Mouse (Mus musculus): ENCODE data around the gene Kcnip4. TPM values are rescaled to one million over a fixed set of nuclear protein-coding genes. Genes with fewer than 3 reads are reported as not detected.

Gene Kcnip4
- total RNA-seq (2021), result 10 to 100 TPM; 61.0 to 62.2 TPM

GRCm38 (mm10) chr5:49524394-49525241, at the start of gene Kcnip4:
Gene Kcnip4 (minus strand): TSS chr5:49524907.
- intact Hi-C loops (cut with DNase I), result loop anchor here (2.0 to 5.0 kb wide), 3 partner anchors 126 to 438 kb away; no protein-coding TSS in a partner anchor

GRCm38 (mm10) chr5:49571876-49572275, 47.2 kb upstream of the Kcnip4 start:
- intact Hi-C loops (cut with DNase I), result no loop called here
- no peak for DNase-seq (ENCODE audit: low spot score in 2 of 2)

More at GRCm38 (mm10) chr5:49524394-49525241, at the start of gene Kcnip4:
- DNase-seq (ENCODE audit: low spot score in 2 of 2), result peak; percentile 86 to 87

GRCm38 (mm10) chr5:49563751-49564150, 39.0 kb upstream of the Kcnip4 start:
- no peak for DNase-seq (ENCODE audit: low spot score in 2 of 2)
- intact Hi-C loops (cut with DNase I), result no loop called here

GRCm38 (mm10) chr5:49557436-49557835, 32.7 kb upstream of the Kcnip4 start:
- no peak for DNase-seq (ENCODE audit: low spot score in 2 of 2)
- intact Hi-C loops (cut with DNase I), result loop anchor here (5.0 kb wide), 1 partner anchor 80 kb away; no protein-coding TSS in a partner anchor

- peak; percentile 69 to 94 for DNase-seq (ENCODE audit: low spot score in 2 of 2)
- intact Hi-C loops (cut with DNase I), result no loop called here
Observed at GRCm38 (mm10) chr5:49547884-49548283, 23.2 kb upstream of the Kcnip4 start.

- no peak for DNase-seq (ENCODE audit: low spot score in 2 of 2)
- intact Hi-C loops (cut with DNase I), result no loop called here
Observed at GRCm38 (mm10) chr5:49529362-49529761, 4.7 kb upstream of the Kcnip4 start.

GRCm38 (mm10) chr5:49525242-49525612, 520 bp upstream of the Kcnip4 start:
- peak in 1 of 2 experiments; percentile 33 for DNase-seq (ENCODE audit: low spot score in 2 of 2)
- intact Hi-C loops (cut with DNase I), result loop anchor here (2.0 kb wide), 1 partner anchor 126 kb away; no protein-coding TSS in a partner anchor

- intact Hi-C loops (cut with DNase I), result loop anchor here (2.0 to 5.0 kb wide), 3 partner anchors 127 to 438 kb away; no protein-coding TSS in a partner anchor
- DNase-seq (ENCODE audit: low spot score in 2 of 2), result peak; percentile 32 to 68
Observed at GRCm38 (mm10) chr5:49523997-49524393, 712 bp downstream of the Kcnip4 start.

GRCm38 (mm10) chr5:49522986-49523385, 1.7 kb downstream of the Kcnip4 start:
- DNase-seq (ENCODE audit: low spot score in 2 of 2), result no peak
- intact Hi-C loops (cut with DNase I), result loop anchor here (5.0 kb wide), 2 partner anchors 151 to 439 kb away; no protein-coding TSS in a partner anchor

- intact Hi-C loops (cut with DNase I), result no loop called here
- no peak for DNase-seq (ENCODE audit: low spot score in 2 of 2)
Observed at GRCm38 (mm10) chr5:49498743-49499142, 26.0 kb downstream of the Kcnip4 start.

- intact Hi-C loops (cut with DNase I), result no loop called here
- DNase-seq (ENCODE audit: low spot score in 2 of 2), result no peak
Observed at GRCm38 (mm10) chr5:49487270-49487669, 37.4 kb downstream of the Kcnip4 start.

GRCm38 (mm10) chr5:49470738-49471137, 54.0 kb downstream of the Kcnip4 start:
- intact Hi-C loops (cut with DNase I), result no loop called here
- DNase-seq (ENCODE audit: low spot score in 2 of 2), result no peak

GRCm38 (mm10) chr5:49460643-49461276, 63.9 kb downstream of the Kcnip4 start:
- peak in 1 of 2 experiments; percentile 70 for DNase-seq (ENCODE audit: low spot score in 2 of 2)
- intact Hi-C loops (cut with DNase I), result no loop called here

GRCm38 (mm10) chr5:49453100-49453499, 71.6 kb downstream of the Kcnip4 start:
- intact Hi-C loops (cut with DNase I), result no loop called here

GRCm38 (mm10) chr5:49451295-49451694, 73.4 kb downstream of the Kcnip4 start:
- intact Hi-C loops (cut with DNase I), result no loop called here
- DNase-seq (ENCODE audit: low spot score in 2 of 2), result no peak

More at GRCm38 (mm10) chr5:49453100-49453499, 71.6 kb downstream of the Kcnip4 start:
- DNase-seq (ENCODE audit: low spot score in 2 of 2), result no peak

GRCm38 (mm10) chr5:49450876-49451275, 73.8 kb downstream of the Kcnip4 start:
- intact Hi-C loops (cut with DNase I), result no loop called here
- DNase-seq (ENCODE audit: low spot score in 2 of 2), result no peak

- intact Hi-C loops (cut with DNase I), result no loop called here
- no peak for DNase-seq (ENCODE audit: low spot score in 2 of 2)
Observed at GRCm38 (mm10) chr5:49437236-49437635, 87.5 kb downstream of the Kcnip4 start.

- intact Hi-C loops (cut with DNase I), result no loop called here
- no peak for DNase-seq (ENCODE audit: low spot score in 2 of 2)
Observed at GRCm38 (mm10) chr5:49427689-49428088, 97.0 kb downstream of the Kcnip4 start.

- intact Hi-C loops (cut with DNase I), result no loop called here
- peak in 1 of 2 experiments; percentile 82 for DNase-seq (ENCODE audit: low spot score in 2 of 2)
Observed at GRCm38 (mm10) chr5:49419707-49420106, 105.0 kb downstream of the Kcnip4 start.

- DNase-seq (ENCODE audit: low spot score in 2 of 2), result no peak
- intact Hi-C loops (cut with DNase I), result no loop called here
Observed at GRCm38 (mm10) chr5:49408351-49408750, 116.4 kb downstream of the Kcnip4 start.
